Mouse (Mus musculus): ENCODE results near the gene Hist2h2bb. TPM values are rescaled to one million over a fixed set of nuclear protein-coding genes. Genes with fewer than 3 reads are reported as not detected.
A peak's percentile ranks its signal among the peaks of the same experiment; 100 is the strongest.
"Not testable (repeated sequence)": the region's sequence is repeated elsewhere in the genome, so short reads cannot be mapped to it uniquely, and the experiment has no call there.

The Hist2h2bb gene
- polyA plus RNA-seq, 1 experiment from 2014 or later: 8.2 TPM

- no peak for DNase-seq (ENCODE audit: low spot score)
- WGBS: 27% methylated on average over 4 of the region's 4 CpGs
- peak overlapping the region; percentile 9; the same call in 1 of the 2 replicates for H3K4me3 ChIP-seq
- no peaks in the 10 kb centered on the region for H3K36me3 ChIP-seq
- no peak overlapping the region for H3K27ac ChIP-seq
- H3K9me3 ChIP-seq (replicated peaks): no peaks in the 10 kb centered on the region
- H3K4me1 ChIP-seq: peaks cover 13% of the 10 kb centered on the region
- H3K27me3 ChIP-seq (ENCODE audit: low read depth, poor library complexity, severe bottlenecking): peaks cover 27% of the 10 kb centered on the region
Measured at GRCm38 (mm10) chr3:96284457-96284856, 14.9 kb downstream of the Hist2h2bb start.

GRCm38 (mm10) chr3:96287334-96287733, 17.8 kb downstream of the Hist2h2bb start:
- WGBS: 89% methylated on average over 11 of the region's 11 CpGs
- H3K27me3 ChIP-seq (ENCODE audit: low read depth, poor library complexity, severe bottlenecking): peaks cover 16% of the 10 kb centered on the region
- H3K4me1 ChIP-seq: peaks cover 13% of the 10 kb centered on the region
- DNase-seq (ENCODE audit: low spot score); H3K4me3 ChIP-seq; H3K36me3 ChIP-seq; H3K9me3 ChIP-seq (replicated peaks); H3K27ac ChIP-seq: not testable (repeated sequence)

GRCm38 (mm10) chr3:96289201-96289600, 19.6 kb downstream of the Hist2h2bb start:
- DNase-seq (ENCODE audit: low spot score): no peak
- H3K9me3 ChIP-seq (replicated peaks): no peaks in the 10 kb centered on the region
- H3K36me3 ChIP-seq: no peaks in the 10 kb centered on the region
- no peak overlapping the region for H3K4me3 ChIP-seq
- peaks cover 8% of the 10 kb centered on the region for H3K4me1 ChIP-seq
- no peak overlapping the region for H3K27ac ChIP-seq
- no peaks in the 10 kb centered on the region for H3K27me3 ChIP-seq (ENCODE audit: low read depth, poor library complexity, severe bottlenecking)
- 80% methylated on average over 3 of the region's 3 CpGs for WGBS

GRCm38 (mm10) chr3:96290727-96291126, 21.2 kb downstream of the Hist2h2bb start:
- not testable (repeated sequence) for H3K9me3 ChIP-seq (replicated peaks); H3K4me3 ChIP-seq; H3K4me1 ChIP-seq; H3K27ac ChIP-seq; DNase-seq (ENCODE audit: low spot score); H3K36me3 ChIP-seq; H3K27me3 ChIP-seq (ENCODE audit: low read depth, poor library complexity, severe bottlenecking)
- 95% methylated on average over 3 of the region's 3 CpGs for WGBS

GRCm38 (mm10) chr3:96292641-96293040, 23.1 kb downstream of the Hist2h2bb start:
- H3K27ac ChIP-seq: no peak overlapping the region
- no peak for DNase-seq (ENCODE audit: low spot score)
- WGBS: 53% methylated on average over 6 of the region's 6 CpGs

GRCm38 (mm10) chr3:96293368-96293767, 23.8 kb downstream of the Hist2h2bb start:
- Histone ChIP-seq H3K36me3 (no peaks in the 10 kb centered on the region), H3K4me1 (peaks cover 5% of the 10 kb centered on the region; the same call in 1 of the 2 replicates), H3K4me3 (no peak overlapping the region), H3K27ac (no peak overlapping the region), H3K9me3 (replicated peaks) (no peaks in the 10 kb centered on the region), H3K27me3 (ENCODE audit: low read depth, poor library complexity, severe bottlenecking) (no peaks in the 10 kb centered on the region)
- no peak for DNase-seq (ENCODE audit: low spot score)
- WGBS: 59% methylated on average over 5 of the region's 5 CpGs

More at GRCm38 (mm10) chr3:96292641-96293040, 23.1 kb downstream of the Hist2h2bb start:
- Histone ChIP-seq H3K36me3 (no peaks in the 10 kb centered on the region), H3K4me1 (peaks cover 5% of the 10 kb centered on the region; the same call in 1 of the 2 replicates), H3K9me3 (replicated peaks) (no peaks in the 10 kb centered on the region), H3K27me3 (ENCODE audit: low read depth, poor library complexity, severe bottlenecking) (no peaks in the 10 kb centered on the region), H3K4me3 (no peak overlapping the region)

GRCm38 (mm10) chr3:96293787-96294186, 24.2 kb downstream of the Hist2h2bb start, which contains the start of gene Fcgr1:
Fcgr1 (minus strand) TSS chr3:96293969.
- H3K27me3 ChIP-seq (ENCODE audit: low read depth, poor library complexity, severe bottlenecking): no peaks in the 10 kb centered on the region
- peaks cover 5% of the 10 kb centered on the region; the same call in 1 of the 2 replicates for H3K4me1 ChIP-seq
- no peak within 1 kb of the TSS for H3K4me3 ChIP-seq
- H3K36me3 ChIP-seq: no peaks in the 10 kb centered on the region
- 87% methylated on average over 4 of the region's 4 CpGs for WGBS
- no peak for DNase-seq (ENCODE audit: low spot score)
- H3K9me3 ChIP-seq (replicated peaks): no peaks in the 10 kb centered on the region
- no peak within 1 kb of the TSS for H3K27ac ChIP-seq

GRCm38 (mm10) chr3:96298360-96298759, 28.8 kb downstream of the Hist2h2bb start:
- 95% methylated on average over 4 of the region's 4 CpGs for WGBS
- no peak overlapping the region for H3K4me3 ChIP-seq

GRCm38 (mm10) chr3:96299562-96299961, 30.0 kb downstream of the Hist2h2bb start:
- H3K4me3 ChIP-seq: no peak overlapping the region
- no peaks in the 10 kb centered on the region for H3K36me3 ChIP-seq
- 100% methylated on average over 2 of the region's 2 CpGs for WGBS
- no peak for DNase-seq (ENCODE audit: low spot score)
- H3K27me3 ChIP-seq (ENCODE audit: low read depth, poor library complexity, severe bottlenecking): 0 out of 2 replicates have a peak, but pooled peaks cover 9% of the 10 kb centered on the region
- no peaks in the 10 kb centered on the region for H3K9me3 ChIP-seq (replicated peaks)
- no peaks in the 10 kb centered on the region for H3K4me1 ChIP-seq
- H3K27ac ChIP-seq: no peak overlapping the region

More at GRCm38 (mm10) chr3:96298360-96298759, 28.8 kb downstream of the Hist2h2bb start:
- no peaks in the 10 kb centered on the region for H3K9me3 ChIP-seq (replicated peaks)
- no peaks in the 10 kb centered on the region for H3K4me1 ChIP-seq
- H3K27ac ChIP-seq: no peak overlapping the region
- no peak for DNase-seq (ENCODE audit: low spot score)
- H3K27me3 ChIP-seq (ENCODE audit: low read depth, poor library complexity, severe bottlenecking): 0 out of 2 replicates have a peak, but pooled peaks cover 9% of the 10 kb centered on the region
- H3K36me3 ChIP-seq: no peaks in the 10 kb centered on the region

GRCm38 (mm10) chr3:96300706-96301529, 31.4 kb downstream of the Hist2h2bb start:
- Histone ChIP-seq H3K9me3 (replicated peaks) (no peaks in the 10 kb centered on the region), H3K27me3 (ENCODE audit: low read depth, poor library complexity, severe bottlenecking) (0 out of 2 replicates have a peak, but pooled peaks cover 9% of the 10 kb centered on the region), H3K27ac (no peak overlapping the region), H3K36me3 (no peaks in the 10 kb centered on the region), H3K4me1 (no peaks in the 10 kb centered on the region), H3K4me3 (peak overlapping the region; percentile 20)
- WGBS: 77% methylated on average over 26 of the region's 26 CpGs
- no peak for DNase-seq (ENCODE audit: low spot score)

- DNase-seq (ENCODE audit: low spot score): no peak
- Histone ChIP-seq H3K27ac (no peak overlapping the region), H3K9me3 (replicated peaks) (no peaks in the 10 kb centered on the region), H3K4me3 (no peak overlapping the region), H3K27me3 (ENCODE audit: low read depth, poor library complexity, severe bottlenecking) (0 out of 2 replicates have a peak, but pooled peaks cover 9% of the 10 kb centered on the region), H3K4me1 (no peaks in the 10 kb centered on the region), H3K36me3 (no peaks in the 10 kb centered on the region)
- whole genome bisulfite sequencing: 84% methylated on average over 5 of the region's 5 CpGs
Measured at GRCm38 (mm10) chr3:96302076-96302475, 32.5 kb downstream of the Hist2h2bb start.

GRCm38 (mm10) chr3:96306506-96306905, 37.0 kb downstream of the Hist2h2bb start:
- no peak for DNase-seq (ENCODE audit: low spot score)
- no peaks in the 10 kb centered on the region for H3K4me1 ChIP-seq
- WGBS: 80% methylated on average over 9 of the region's 9 CpGs
- H3K4me3 ChIP-seq: no peak overlapping the region
- no peak overlapping the region for H3K27ac ChIP-seq
- H3K9me3 ChIP-seq (replicated peaks): no peaks in the 10 kb centered on the region
- 0 out of 2 replicates have a peak, but pooled peaks cover 7% of the 10 kb centered on the region for H3K27me3 ChIP-seq (ENCODE audit: low read depth, poor library complexity, severe bottlenecking)
- H3K36me3 ChIP-seq: no peaks in the 10 kb centered on the region

- H3K36me3 ChIP-seq: no peaks in the 10 kb centered on the region
- no peaks in the 10 kb centered on the region for H3K4me1 ChIP-seq
- 59% methylated on average over 3 of the region's 3 CpGs for WGBS
- no peak overlapping the region for H3K27ac ChIP-seq
- no peaks in the 10 kb centered on the region for H3K27me3 ChIP-seq (ENCODE audit: low read depth, poor library complexity, severe bottlenecking)
- no peak overlapping the region for H3K4me3 ChIP-seq
- no peak for DNase-seq (ENCODE audit: low spot score)
- no peaks in the 10 kb centered on the region for H3K9me3 ChIP-seq (replicated peaks)
Measured at GRCm38 (mm10) chr3:96309441-96309840, 39.9 kb downstream of the Hist2h2bb start.

Data from limb, embryonic 10.5 days (tissue).